Mouse (Mus musculus): ENCODE results near the gene Olfr1318. TPM values are rescaled to one million over a fixed set of nuclear protein-coding genes. Genes with fewer than 3 reads are reported as not detected.

The Olfr1318 gene
- total RNA-seq (2021) (not detected), polyA plus RNA-seq (2012; rRNA removed) (not detected in 2 replicates)
- long read RNA-seq, result 0 reads

DNA sequence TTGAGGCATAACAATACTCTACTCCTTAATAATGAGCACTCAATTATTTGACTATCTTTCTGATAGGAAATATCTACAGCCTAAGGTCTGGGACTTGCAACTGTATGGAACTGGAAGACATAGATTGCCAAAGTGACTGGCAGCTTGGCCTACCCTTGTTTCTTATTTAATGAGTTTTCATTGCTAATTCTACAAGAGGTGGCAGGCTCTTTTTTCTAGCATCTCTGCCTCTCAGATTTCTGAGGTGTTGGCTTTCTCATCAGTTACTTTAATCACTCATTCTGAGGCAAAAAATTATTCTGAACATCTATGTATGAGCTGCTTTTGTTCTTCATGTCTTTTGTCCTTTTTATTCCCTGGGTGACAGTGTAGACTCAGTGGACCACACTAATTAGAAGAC is at the start of gene Olfr1318:
TSS of gene Olfr1318 (plus strand) at position 301 of the 400 bp plus-strand sequence.
- H3K36me3 ChIP-seq (ENCODE audit: control insufficient read depth, insufficient read depth, low read length), result no peaks in the 10 kb centered on the region
- no peaks in the 10 kb centered on the region for H3K79me2 ChIP-seq (replicated peaks; ENCODE audit: control insufficient read depth, insufficient read depth, low read length)
- no peaks in the 10 kb centered on the region for H3K4me1 ChIP-seq (ENCODE audit: control insufficient read depth, insufficient read depth, low read length)
- no peak for DNase-seq
- H3K9ac ChIP-seq (ENCODE audit: low read depth, low read length), result no peak within 1 kb of the TSS
- no peak within 1 kb of the TSS for H3K27ac ChIP-seq
- intact Hi-C loops (cut with DNase I), result no loop called here
- TF ChIP-seq CTCF (IDR thresholded peaks at IDR 0.05) (no peak), POLR2A (IDR thresholded peaks at IDR 0.05; ENCODE audit: insufficient read depth, low read depth, low read length) (no peak), EP300 (IDR thresholded peaks at IDR 0.05; ENCODE audit: insufficient read depth, low read depth, low read length) (no peak)
- no peaks in the 10 kb centered on the region for H3K27me3 ChIP-seq (ENCODE audit: control insufficient read depth, insufficient read depth, low read length)
- no peak within 1 kb of the TSS for H3K4me3 ChIP-seq

DNA sequence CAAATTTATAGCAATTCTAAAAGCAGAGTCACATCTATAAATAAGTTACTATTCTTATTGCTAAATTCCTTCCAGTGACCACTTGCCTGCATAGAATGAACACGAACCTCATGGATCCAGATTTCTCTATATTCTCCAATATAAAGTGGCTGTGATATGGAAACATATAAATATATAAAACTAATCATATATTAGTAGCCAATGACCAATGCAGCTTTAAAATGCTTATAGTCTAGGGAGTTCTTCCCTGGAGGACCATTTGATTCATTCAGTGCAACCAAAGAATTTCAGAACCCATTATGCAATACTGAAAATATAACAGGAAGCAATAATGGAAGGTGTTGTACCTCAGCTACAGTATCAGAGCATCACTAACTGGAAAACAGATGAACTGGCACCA is 38.7 kb upstream of the Olfr1318 start, which contains the start of gene Olfr1315-ps1:
TSS of gene Olfr1315-ps1 (minus strand) at position 101 of the 400 bp plus-strand sequence.
- no peak for DNase-seq
- WGBS, result 61% methylated on average over 1 of the region's 1 CpGs
- H3K27ac ChIP-seq, result no peak within 1 kb of the TSS
- no peaks in the 10 kb centered on the region for H3K79me2 ChIP-seq (replicated peaks; ENCODE audit: control insufficient read depth, insufficient read depth, low read length)
- no peaks in the 10 kb centered on the region for H3K36me3 ChIP-seq (ENCODE audit: control insufficient read depth, insufficient read depth, low read length)
- TF ChIP-seq CTCF (IDR thresholded peaks at IDR 0.05) (no peak), POLR2A (IDR thresholded peaks at IDR 0.05; ENCODE audit: insufficient read depth, low read depth, low read length) (no peak), EP300 (IDR thresholded peaks at IDR 0.05; ENCODE audit: insufficient read depth, low read depth, low read length) (no peak)
- no peaks in the 10 kb centered on the region for H3K4me1 ChIP-seq (ENCODE audit: control insufficient read depth, insufficient read depth, low read length)
- no peak within 1 kb of the TSS for H3K4me3 ChIP-seq
- no peak within 1 kb of the TSS for H3K9ac ChIP-seq (ENCODE audit: low read depth, low read length)
- H3K27me3 ChIP-seq (ENCODE audit: control insufficient read depth, insufficient read depth, low read length), result no peaks in the 10 kb centered on the region
- intact Hi-C loops (cut with DNase I), result no loop called here

DNA sequence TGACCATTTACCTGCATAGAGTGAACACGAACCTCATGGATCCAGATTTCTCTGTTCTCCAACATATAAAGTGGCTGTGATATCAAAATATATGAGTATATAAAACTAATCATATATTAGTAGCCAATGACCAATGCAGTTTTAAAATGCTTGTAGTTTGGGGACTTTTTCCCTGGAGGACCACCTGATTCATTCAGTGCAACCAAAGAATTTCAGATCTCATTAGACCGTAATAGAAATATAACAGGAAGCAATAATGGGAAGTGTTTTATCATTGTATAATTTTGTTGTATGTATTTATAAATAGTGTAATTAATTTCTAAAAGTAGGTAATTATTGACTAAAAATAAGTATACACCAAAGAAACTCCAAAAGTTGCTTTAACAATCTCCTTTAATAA is 19.1 kb upstream of the Olfr1318 start, which contains the start of gene Olfr1316:
TSS of gene Olfr1316 (minus strand) at position 101 of the 400 bp plus-strand sequence.
- Histone ChIP-seq H3K9ac (ENCODE audit: low read depth, low read length) (no peak within 1 kb of the TSS), H3K4me1 (ENCODE audit: control insufficient read depth, insufficient read depth, low read length) (no peaks in the 10 kb centered on the region), H3K36me3 (ENCODE audit: control insufficient read depth, insufficient read depth, low read length) (no peaks in the 10 kb centered on the region), H3K79me2 (replicated peaks; ENCODE audit: control insufficient read depth, insufficient read depth, low read length) (no peaks in the 10 kb centered on the region), H3K27me3 (ENCODE audit: control insufficient read depth, insufficient read depth, low read length) (no peaks in the 10 kb centered on the region), H3K27ac (no peak within 1 kb of the TSS), H3K4me3 (no peak within 1 kb of the TSS)
- TF ChIP-seq EP300 (IDR thresholded peaks at IDR 0.05; ENCODE audit: insufficient read depth, low read depth, low read length), result no peak
- no peak for TF ChIP-seq POLR2A (IDR thresholded peaks at IDR 0.05; ENCODE audit: insufficient read depth, low read depth, low read length)
- WGBS, result 77% methylated on average over 2 of the region's 2 CpGs
- no peak for DNase-seq
- intact Hi-C loops (cut with DNase I), result no loop called here

DNA sequence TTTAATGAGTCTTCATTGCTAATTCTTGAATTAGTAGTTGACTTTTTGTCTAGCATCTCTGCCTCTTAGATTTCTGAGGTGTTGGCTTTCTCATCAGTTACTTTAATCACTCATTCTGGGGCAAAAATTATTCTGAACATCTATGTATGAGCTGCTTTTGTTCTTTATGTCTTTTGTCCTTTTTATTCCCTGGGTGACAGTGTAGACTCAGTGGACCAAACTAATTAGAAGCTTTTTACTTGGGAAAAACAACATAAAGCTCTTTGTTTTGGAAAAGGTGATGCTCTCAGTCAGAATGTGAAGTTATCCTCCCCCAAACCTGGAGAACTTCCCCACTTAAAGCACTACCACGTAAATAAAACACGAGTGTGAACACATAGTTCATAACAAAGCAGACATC is 14.0 kb upstream of the Olfr1318 start, which contains the start of gene Olfr1317:
TSS of gene Olfr1317 (plus strand) at position 301 of the 400 bp plus-strand sequence.
- Histone ChIP-seq H3K79me2 (replicated peaks; ENCODE audit: control insufficient read depth, insufficient read depth, low read length) (no peaks in the 10 kb centered on the region), H3K4me1 (ENCODE audit: control insufficient read depth, insufficient read depth, low read length) (no peaks in the 10 kb centered on the region), H3K36me3 (ENCODE audit: control insufficient read depth, insufficient read depth, low read length) (no peaks in the 10 kb centered on the region), H3K27ac (no peak within 1 kb of the TSS), H3K9ac (ENCODE audit: low read depth, low read length) (no peak within 1 kb of the TSS), H3K27me3 (ENCODE audit: control insufficient read depth, insufficient read depth, low read length) (no peaks in the 10 kb centered on the region), H3K4me3 (no peak within 1 kb of the TSS)
- no peak for DNase-seq
- 58% methylated on average over 2 of the region's 2 CpGs for WGBS
- intact Hi-C loops (cut with DNase I), result no loop called here
- TF ChIP-seq EP300 (IDR thresholded peaks at IDR 0.05; ENCODE audit: insufficient read depth, low read depth, low read length) (no peak), CTCF (IDR thresholded peaks at IDR 0.05) (no peak), POLR2A (IDR thresholded peaks at IDR 0.05; ENCODE audit: insufficient read depth, low read depth, low read length) (no peak)

DNA sequence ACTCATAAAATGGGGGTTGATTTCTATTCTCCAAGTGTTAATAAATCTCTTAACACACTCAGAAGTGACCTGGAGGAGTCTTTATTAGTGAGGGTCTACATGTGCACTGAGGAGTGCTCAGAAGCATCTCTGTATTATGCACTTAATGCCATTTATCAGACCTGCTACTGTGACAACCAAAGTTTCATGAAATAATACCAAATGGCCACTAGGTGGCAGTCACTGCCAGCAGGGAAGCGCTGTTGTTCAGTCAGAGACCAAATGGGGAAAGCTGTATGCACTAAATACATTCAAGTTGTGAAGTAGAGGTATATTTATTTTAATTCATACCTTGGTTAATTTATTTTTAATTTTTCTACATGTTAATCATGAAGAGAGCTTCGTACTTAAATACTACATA is 42.9 kb downstream of the Olfr1318 start:
- TF ChIP-seq POLR2A (IDR thresholded peaks at IDR 0.05; ENCODE audit: insufficient read depth, low read depth, low read length) (no peak), CTCF (IDR thresholded peaks at IDR 0.05) (no peak; the same call in none of the 2 replicates), EP300 (IDR thresholded peaks at IDR 0.05; ENCODE audit: insufficient read depth, low read depth, low read length) (peak; percentile 55; the same call in 1 of the 2 replicates)
- DNase-seq, result peak; percentile 15 to 25
- Histone ChIP-seq H3K4me1 (ENCODE audit: control insufficient read depth, insufficient read depth, low read length) (no peaks in the 10 kb centered on the region), H3K79me2 (replicated peaks; ENCODE audit: control insufficient read depth, insufficient read depth, low read length) (no peaks in the 10 kb centered on the region), H3K9ac (ENCODE audit: low read depth, low read length) (no peak overlapping the region), H3K27ac (no peak overlapping the region), H3K36me3 (ENCODE audit: control insufficient read depth, insufficient read depth, low read length) (no peaks in the 10 kb centered on the region), H3K4me3 (no peak overlapping the region), H3K27me3 (ENCODE audit: control insufficient read depth, insufficient read depth, low read length) (no peaks in the 10 kb centered on the region; the same call in 1 of the 2 replicates)
- intact Hi-C loops (cut with DNase I), result loop anchor here (5.0 kb wide), 2 partner anchors 60 to 285 kb away; partner anchors contain the start of genes Chrm5 and Nutm1
- WGBS, result 5% methylated on average over 2 of the region's 2 CpGs

DNA sequence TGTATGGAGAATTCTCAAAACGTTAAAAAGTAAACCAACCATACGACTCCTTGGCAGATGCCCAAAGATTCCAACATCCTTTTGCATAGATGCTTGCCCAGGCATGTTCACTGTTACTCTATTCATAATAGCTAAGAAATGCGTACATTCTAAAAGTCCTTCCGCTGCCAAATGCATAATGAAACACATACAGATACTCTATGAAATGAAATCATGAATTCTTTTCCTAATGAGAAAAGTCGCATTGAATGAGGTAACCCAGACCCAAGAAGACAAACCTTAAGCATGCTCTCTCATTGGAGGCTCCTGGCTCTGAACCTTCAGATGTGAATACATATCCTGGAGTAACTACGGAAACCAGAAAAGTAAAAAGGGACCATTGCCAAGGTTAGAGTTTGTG is 49.1 kb downstream of the Olfr1318 start:
- no peak for DNase-seq
- Histone ChIP-seq H3K4me1 (ENCODE audit: control insufficient read depth, insufficient read depth, low read length) (no peaks in the 10 kb centered on the region), H3K27ac (no peak overlapping the region), H3K9ac (ENCODE audit: low read depth, low read length) (no peak overlapping the region), H3K36me3 (ENCODE audit: control insufficient read depth, insufficient read depth, low read length) (no peaks in the 10 kb centered on the region), H3K27me3 (ENCODE audit: control insufficient read depth, insufficient read depth, low read length) (no peaks in the 10 kb centered on the region), H3K79me2 (replicated peaks; ENCODE audit: control insufficient read depth, insufficient read depth, low read length) (no peaks in the 10 kb centered on the region), H3K4me3 (no peak overlapping the region)
- 61% methylated on average over 6 of the region's 6 CpGs for WGBS
- TF ChIP-seq CTCF (IDR thresholded peaks at IDR 0.05) (no peak), POLR2A (IDR thresholded peaks at IDR 0.05; ENCODE audit: insufficient read depth, low read depth, low read length) (no peak), EP300 (IDR thresholded peaks at IDR 0.05; ENCODE audit: insufficient read depth, low read depth, low read length) (no peak)
- intact Hi-C loops (cut with DNase I), result no loop called here

Other genes starting within 250 kb of the Olfr1318 start
- gene Olfr1306, start 237.9 kb upstream of the Olfr1318 start, total RNA-seq (2021), result not detected
- gene Olfr1306, start 237.9 kb upstream of the Olfr1318 start, polyA plus RNA-seq (2012; rRNA removed), result not detected in 2 replicates
- not detected for gene Olfr1307, start 204.8 kb upstream of the Olfr1318 start, total RNA-seq (2021)
- not detected in 2 replicates for gene Olfr1307, start 204.8 kb upstream of the Olfr1318 start, polyA plus RNA-seq (2012; rRNA removed)
- gene Olfr1308, start 189.3 kb upstream of the Olfr1318 start, total RNA-seq (2021), result not detected
- gene Olfr1308, start 189.3 kb upstream of the Olfr1318 start, polyA plus RNA-seq (2012; rRNA removed), result not detected in 2 replicates
- not detected for gene Olfr1309, start 163.9 kb upstream of the Olfr1318 start, total RNA-seq (2021)
- gene Olfr1309, start 163.9 kb upstream of the Olfr1318 start, polyA plus RNA-seq (2012; rRNA removed), result not detected in 2 replicates
- not detected for gene Olfr1310, start 141.5 kb upstream of the Olfr1318 start, total RNA-seq (2021)
- gene Olfr1310, start 141.5 kb upstream of the Olfr1318 start, polyA plus RNA-seq (2012; rRNA removed), result not detected in 2 replicates
- not detected for gene Olfr1311, start 129.8 kb upstream of the Olfr1318 start, total RNA-seq (2021)
- not detected in 2 replicates for gene Olfr1311, start 129.8 kb upstream of the Olfr1318 start, polyA plus RNA-seq (2012; rRNA removed)
- not detected for gene Olfr1312, start 104.0 kb upstream of the Olfr1318 start, total RNA-seq (2021)
- gene Olfr1312, start 104.0 kb upstream of the Olfr1318 start, polyA plus RNA-seq (2012; rRNA removed), result not detected in 2 replicates
- not detected for gene Olfr1313, start 76.4 kb upstream of the Olfr1318 start, total RNA-seq (2021)
- gene Olfr1313, start 76.4 kb upstream of the Olfr1318 start, polyA plus RNA-seq (2012; rRNA removed), result not detected in 2 replicates
- gene Olfr1314, start 57.4 kb upstream of the Olfr1318 start, total RNA-seq (2021), result not detected
- gene Olfr1314, start 57.4 kb upstream of the Olfr1318 start, polyA plus RNA-seq (2012; rRNA removed), result not detected in 2 replicates
- not detected for gene Olfr1315-ps1, start 38.8 kb upstream of the Olfr1318 start, total RNA-seq (2021)
- not detected in 2 replicates for gene Olfr1315-ps1, start 38.8 kb upstream of the Olfr1318 start, polyA plus RNA-seq (2012; rRNA removed)
- gene Olfr1316, start 19.2 kb upstream of the Olfr1318 start, total RNA-seq (2021), result not detected
- gene Olfr1316, start 19.2 kb upstream of the Olfr1318 start, polyA plus RNA-seq (2012; rRNA removed), result not detected in 2 replicates
- gene Olfr1317, start 13.9 kb upstream of the Olfr1318 start, total RNA-seq (2021), result not detected
- gene Olfr1317, start 13.9 kb upstream of the Olfr1318 start, polyA plus RNA-seq (2012; rRNA removed), result not detected in 2 replicates
- 1 to 10 TPM; 2.3 TPM for gene Lpcat4, start 85.3 kb downstream of the Olfr1318 start, total RNA-seq (2021)
- 6.3 and 11.4 TPM in 2 replicates for gene Lpcat4, start 85.3 kb downstream of the Olfr1318 start, polyA plus RNA-seq (2012; rRNA removed)
- gene Nutm1, start 105.1 kb downstream of the Olfr1318 start, total RNA-seq (2021), result not detected
- gene Nutm1, start 105.1 kb downstream of the Olfr1318 start, polyA plus RNA-seq (2012; rRNA removed), result not detected in 2 replicates
- 10 to 100 TPM; 61.8 to 65.4 TPM for gene Nop10, start 107.7 kb downstream of the Olfr1318 start, total RNA-seq (2021)
- 89.0 and 113 TPM in 2 replicates for gene Nop10, start 107.7 kb downstream of the Olfr1318 start, polyA plus RNA-seq (2012; rRNA removed)
- gene Slc12a6, start 111.6 kb downstream of the Olfr1318 start, total RNA-seq (2021), result 10 to 100 TPM; 31.1 to 32.9 TPM
- gene Slc12a6, start 111.6 kb downstream of the Olfr1318 start, polyA plus RNA-seq (2012; rRNA removed), result 23.2 and 44.3 TPM in 2 replicates
- gene Gm21985, start 112.1 kb downstream of the Olfr1318 start, total RNA-seq (2021), result 1 to 10 TPM in 1 of 2 experiments, under 1 TPM in 1; 0.42 to 1.1 TPM
- not detected in 2 replicates for gene Gm21985, start 112.1 kb downstream of the Olfr1318 start, polyA plus RNA-seq (2012; rRNA removed)
- 10 to 100 TPM; 63.6 to 68.4 TPM for gene Emc4, start 213.8 kb downstream of the Olfr1318 start, total RNA-seq (2021)
- gene Emc4, start 213.8 kb downstream of the Olfr1318 start, polyA plus RNA-seq (2012; rRNA removed), result 82.1 and 135 TPM in 2 replicates
- gene Katnbl1, start 225.0 kb downstream of the Olfr1318 start, total RNA-seq (2021), result 1 to 10 TPM; 3.9 to 4.4 TPM
- 1.2 and 2.7 TPM in 2 replicates for gene Katnbl1, start 225.0 kb downstream of the Olfr1318 start, polyA plus RNA-seq (2012; rRNA removed)